Mouse (Mus musculus): ENCODE data around the gene Mef2d. TPM values are rescaled to one million over a fixed set of nuclear protein-coding genes. Genes with fewer than 3 reads are reported as not detected.

Mef2d gene
- total RNA-seq, 2 experiments from 2014 or later = 206 to 210 TPM

GRCm38 (mm10) chr3:88181374-88181773 lies 39.2 kb downstream of the Mef2d start:
- no peak for TF ChIP-seq CTCF (conservative IDR thresholded peaks at IDR 0.05)
- Histone ChIP-seq H3K27ac (peak overlapping the region; percentile 88), H3K4me3 (no peak overlapping the region)
- peak; percentile 76 to 87 for DNase-seq (ENCODE audit: low spot score in 2 of 2)

- DNase-seq (ENCODE audit: low spot score in 2 of 2) = no peak
- peak; percentile 65 for TF ChIP-seq CTCF (conservative IDR thresholded peaks at IDR 0.05)
- no peak overlapping the region for H3K27ac ChIP-seq
- H3K4me3 ChIP-seq = no peak overlapping the region
Measured at GRCm38 (mm10) chr3:88186424-88186823, 44.3 kb downstream of the Mef2d start.

- no peak overlapping the region for H3K4me3 ChIP-seq
- TF ChIP-seq CTCF (conservative IDR thresholded peaks at IDR 0.05) = peak; percentile 29
- H3K27ac ChIP-seq = no peak overlapping the region
- DNase-seq (ENCODE audit: low spot score in 2 of 2) = no peak
Measured at GRCm38 (mm10) chr3:88191146-88191545, 49.0 kb downstream of the Mef2d start.

- DNase-seq (ENCODE audit: low spot score in 2 of 2) = peak in 1 of 2 experiments; percentile 64
- Histone ChIP-seq H3K27ac (no peak overlapping the region; the same call in 1 of the 2 replicates), H3K4me3 (no peak overlapping the region)
- TF ChIP-seq CTCF (conservative IDR thresholded peaks at IDR 0.05) = peak; percentile 95
Measured at GRCm38 (mm10) chr3:88191820-88192616, 49.8 kb downstream of the Mef2d start.

- no peak for DNase-seq (ENCODE audit: low spot score in 2 of 2)
- Histone ChIP-seq H3K4me3 (no peak overlapping the region), H3K27ac (no peak overlapping the region)
- TF ChIP-seq CTCF (conservative IDR thresholded peaks at IDR 0.05) = no peak
Measured at GRCm38 (mm10) chr3:88197741-88198504, 55.8 kb downstream of the Mef2d start.

GRCm38 (mm10) chr3:88198505-88199020 lies 56.4 kb downstream of the Mef2d start:
- TF ChIP-seq CTCF (conservative IDR thresholded peaks at IDR 0.05) = no peak
- no peak overlapping the region for H3K4me3 ChIP-seq
- no peak for DNase-seq (ENCODE audit: low spot score in 2 of 2)
- H3K27ac ChIP-seq = no peak overlapping the region

GRCm38 (mm10) chr3:88199541-88200110 lies 57.5 kb downstream of the Mef2d start:
- peak overlapping the region; percentile 99 for H3K27ac ChIP-seq
- DNase-seq (ENCODE audit: low spot score in 2 of 2) = no peak
- peak overlapping the region; percentile 73 for H3K4me3 ChIP-seq
- no peak for TF ChIP-seq CTCF (conservative IDR thresholded peaks at IDR 0.05)

- peak overlapping the region; percentile 99 for H3K27ac ChIP-seq
- H3K4me3 ChIP-seq = peak overlapping the region; percentile 73
- peak; percentile 49 for TF ChIP-seq CTCF (conservative IDR thresholded peaks at IDR 0.05)
- DNase-seq (ENCODE audit: low spot score in 2 of 2) = no peak
Measured at GRCm38 (mm10) chr3:88200161-88200971, 58.2 kb downstream of the Mef2d start.

GRCm38 (mm10) chr3:88200972-88201330 lies 58.8 kb downstream of the Mef2d start:
- TF ChIP-seq CTCF (conservative IDR thresholded peaks at IDR 0.05) = no peak
- no peak for DNase-seq (ENCODE audit: low spot score in 2 of 2)
- Histone ChIP-seq H3K4me3 (peak overlapping the region; percentile 73), H3K27ac (peak overlapping the region; percentile 99)

GRCm38 (mm10) chr3:88201640-88202039 lies 59.5 kb downstream of the Mef2d start:
- Histone ChIP-seq H3K4me3 (peak overlapping the region; percentile 73), H3K27ac (peak overlapping the region; percentile 99)
- DNase-seq (ENCODE audit: low spot score in 2 of 2) = no peak
- TF ChIP-seq CTCF (conservative IDR thresholded peaks at IDR 0.05) = no peak

- no peak for TF ChIP-seq CTCF (conservative IDR thresholded peaks at IDR 0.05)
- H3K27ac ChIP-seq = peak overlapping the region; percentile 99
- no peak for DNase-seq (ENCODE audit: low spot score in 2 of 2)
- peak overlapping the region; percentile 73 for H3K4me3 ChIP-seq
Measured at GRCm38 (mm10) chr3:88202986-88203385, 60.8 kb downstream of the Mef2d start.

GRCm38 (mm10) chr3:88203456-88203855 lies 61.3 kb downstream of the Mef2d start:
- Histone ChIP-seq H3K4me3 (no peak overlapping the region), H3K27ac (peak overlapping the region; percentile 99)
- no peak for TF ChIP-seq CTCF (conservative IDR thresholded peaks at IDR 0.05)
- no peak for DNase-seq (ENCODE audit: low spot score in 2 of 2)
